Mouse (Mus musculus) kidney, embryonic 16.5 days (tissue): ENCODE data around the gene Clasrp. TPM values are rescaled to one million over a fixed set of nuclear protein-coding genes. Genes with fewer than 3 reads are reported as not detected.
A peak's percentile ranks its signal among the peaks of the same experiment; 100 is the strongest.

Experiments used
- ATAC-seq: fragments of 200-750 bp; cut with Nextera tagmentation; 2 replicates; pipeline ENCODE4 v1.8.0; 2017; ENCODE audit warnings: moderate TSS enrichment; ENCODE audit not compliant: low FRiP score, low TSS enrichment
- H3K27ac ChIP-seq: fragments of 300-500 bp; sonication (generic); 2 replicates; pipeline ENCODE4 v1.5.1; 2014; ENCODE audit warnings: low read length
- H3K27me3 ChIP-seq: fragments of 300-500 bp; sonication (generic); 2 replicates; pipeline ENCODE4 v1.6.1; 2014; ENCODE audit warnings: low read length, control low read depth, mixed read lengths; ENCODE audit not compliant: insufficient read depth
- H3K36me3 ChIP-seq: fragments of 300-500 bp; sonication (generic); 2 replicates; pipeline ENCODE4 v1.6.1; 2014; ENCODE audit warnings: low read length, control low read depth, mixed read lengths; ENCODE audit not compliant: insufficient read depth
- H3K4me1 ChIP-seq: fragments of 300-500 bp; sonication (generic); 2 replicates; pipeline ENCODE4 v1.6.1; 2014; ENCODE audit warnings: low read length, control low read depth, mixed read lengths; ENCODE audit not compliant: insufficient read depth
- H3K4me2 ChIP-seq: fragments of 300-500 bp; sonication (generic); replicated peaks from 2 replicates; pipeline ENCODE4 v1.6.1; 2014; ENCODE audit warnings: low read depth, low read length
- H3K4me3 ChIP-seq: fragments of 300-500 bp; sonication (generic); 2 replicates; pipeline ENCODE4 v1.5.1; 2014; ENCODE audit warnings: mild to moderate bottlenecking, low read length
- H3K9ac ChIP-seq: fragments of 300-500 bp; sonication (generic); replicated peaks from 2 replicates; pipeline ENCODE4 v1.6.1; 2014; ENCODE audit warnings: low read length
- H3K9me3 ChIP-seq: fragments of 300-500 bp; sonication (generic); 2 replicates; pipeline ENCODE4 v1.6.1; 2016; ENCODE audit warnings: low read length, control low read depth
- WGBS: fragments of 180-500 bp; shearing (Covaris S2); extraction: QIAGEN DNeasy Blood & Tissue Kit; methylation state at CpG from one replicate; pipeline ENCODE4 v1.1.7; 2014; 5-methylcytosine and 5-hydroxymethylcytosine counted together
- polyA plus RNA-seq: library from polyadenylated mRNA; unstranded; fragments of >200 nt; fragmentation: Nextera tagmentation; extraction: Ambion mirVana; gene quantifications from 2 replicates; pipeline ENCODE4 v1.2.1, GENCODE M21; 2015

Clasrp gene
- polyA plus RNA-seq, 1 experiment from 2014 or later = 52.6 TPM

DNA sequence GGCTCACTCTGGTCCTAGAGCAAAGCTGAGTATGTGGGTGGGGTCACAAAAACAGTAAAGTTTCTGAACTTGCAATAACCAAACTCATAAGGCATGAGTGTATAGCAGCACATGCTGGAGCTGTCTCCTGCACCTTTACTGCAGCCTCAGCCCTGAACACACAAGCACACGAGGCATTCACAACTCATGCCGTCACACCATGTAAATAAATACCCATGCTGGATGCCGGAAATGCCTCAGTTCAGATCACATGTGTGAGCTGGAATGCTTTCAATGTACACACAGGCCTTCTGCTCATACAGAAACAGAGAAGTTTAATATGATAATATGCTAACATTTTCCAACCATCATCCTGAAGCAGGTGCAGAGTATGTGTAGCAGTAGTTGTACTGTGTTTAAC lies 58.3 kb downstream of the Clasrp start:
- H3K27ac ChIP-seq = no peak overlapping the region
- no peak overlapping the region for H3K4me3 ChIP-seq
- H3K27me3 ChIP-seq = no peaks in the 10 kb centered on the region
- H3K36me3 ChIP-seq = no peaks in the 10 kb centered on the region
- no peaks in the 10 kb centered on the region for H3K9me3 ChIP-seq
- H3K9ac ChIP-seq = no peak overlapping the region
- WGBS = 41% methylated on average over 3 of the region's 3 CpGs
- no peak for ATAC-seq
- no peak overlapping the region for H3K4me2 ChIP-seq
- peaks cover 23% of the 10 kb centered on the region for H3K4me1 ChIP-seq

DNA sequence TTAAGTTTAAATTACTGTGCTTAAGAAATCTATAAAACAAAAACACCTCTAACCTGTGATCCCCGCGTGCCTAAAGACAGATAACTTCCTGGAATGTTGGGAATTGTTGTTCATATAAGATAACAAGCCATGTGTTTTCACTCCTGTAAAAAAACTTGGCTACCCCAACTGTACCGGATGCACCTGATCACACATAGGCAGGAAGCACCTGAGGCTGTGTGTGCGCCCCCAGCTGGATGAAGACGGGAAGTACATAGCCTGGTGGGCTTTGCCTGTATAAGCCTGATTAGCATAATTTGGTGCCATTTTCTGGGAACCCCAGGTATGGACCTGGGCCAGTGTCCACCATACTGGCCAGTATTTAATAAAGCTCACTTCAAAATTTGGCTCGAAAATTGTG lies 60.7 kb downstream of the Clasrp start:
- Histone ChIP-seq H3K4me2 (no peak overlapping the region), H3K36me3 (no peaks in the 10 kb centered on the region), H3K9me3 (no peaks in the 10 kb centered on the region), H3K9ac (no peak overlapping the region), H3K4me3 (no peak overlapping the region), H3K27me3 (no peaks in the 10 kb centered on the region), H3K4me1 (peaks cover 26% of the 10 kb centered on the region), H3K27ac (no peak overlapping the region)
- WGBS = 52% methylated on average over 6 of the region's 6 CpGs
- ATAC-seq = no peak

- no peaks in the 10 kb centered on the region for H3K36me3 ChIP-seq
- peak; percentile 40; the same call in 1 of the 2 replicates for ATAC-seq
- no peaks in the 10 kb centered on the region for H3K9me3 ChIP-seq
- peaks cover 26% of the 10 kb centered on the region for H3K4me1 ChIP-seq
- WGBS = 64% methylated on average over 8 of the region's 8 CpGs
- no peak overlapping the region for H3K27ac ChIP-seq
- no peak overlapping the region for H3K4me3 ChIP-seq
- no peak overlapping the region for H3K9ac ChIP-seq
- H3K4me2 ChIP-seq = no peak overlapping the region
- H3K27me3 ChIP-seq = no peaks in the 10 kb centered on the region
Measured at GRCm38 (mm10) chr7:19542155-19542691, 62.1 kb downstream of the Clasrp start.

DNA sequence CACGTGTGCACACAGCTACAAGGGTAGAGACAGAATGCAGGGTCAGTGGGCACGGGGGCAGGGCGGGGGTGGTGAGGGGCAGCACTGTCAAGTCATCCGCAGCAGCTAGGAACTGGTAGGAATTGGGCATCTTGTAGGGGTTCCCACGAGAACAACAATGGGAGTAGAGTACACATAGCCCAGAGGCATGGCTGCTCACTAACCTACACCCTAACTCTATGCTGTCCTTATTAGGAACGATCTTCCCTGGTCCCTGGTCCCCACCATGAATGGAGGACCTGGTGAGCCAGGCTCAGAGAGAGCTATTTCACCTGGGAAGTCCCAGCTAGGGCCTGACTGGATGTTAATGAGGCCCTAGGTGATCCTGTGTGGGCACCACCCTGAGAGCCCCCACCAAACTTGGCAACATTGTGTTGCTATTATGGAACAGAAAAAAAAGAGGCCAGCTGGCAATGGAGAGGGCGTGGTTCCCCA lies 62.6 kb downstream of the Clasrp start:
- Histone ChIP-seq H3K36me3 (no peaks in the 10 kb centered on the region), H3K4me2 (no peak overlapping the region), H3K9ac (no peak overlapping the region), H3K27me3 (no peaks in the 10 kb centered on the region), H3K9me3 (no peaks in the 10 kb centered on the region), H3K27ac (no peak overlapping the region), H3K4me1 (peaks cover 26% of the 10 kb centered on the region), H3K4me3 (no peak overlapping the region)
- WGBS = 52% methylated on average over 7 of the region's 7 CpGs
- ATAC-seq = 0 out of 2 replicates have a peak, but pooled peaks have one; percentile 10

- Histone ChIP-seq H3K4me1 (peaks cover 24% of the 10 kb centered on the region), H3K36me3 (no peaks in the 10 kb centered on the region), H3K27ac (no peak overlapping the region), H3K27me3 (no peaks in the 10 kb centered on the region), H3K9me3 (no peaks in the 10 kb centered on the region), H3K4me2 (no peak overlapping the region), H3K9ac (no peak overlapping the region), H3K4me3 (no peak overlapping the region)
- no peak for ATAC-seq
- WGBS = 79% methylated on average over 2 of the region's 2 CpGs
Measured at GRCm38 (mm10) chr7:19540771-19541566, 63.3 kb downstream of the Clasrp start.

DNA sequence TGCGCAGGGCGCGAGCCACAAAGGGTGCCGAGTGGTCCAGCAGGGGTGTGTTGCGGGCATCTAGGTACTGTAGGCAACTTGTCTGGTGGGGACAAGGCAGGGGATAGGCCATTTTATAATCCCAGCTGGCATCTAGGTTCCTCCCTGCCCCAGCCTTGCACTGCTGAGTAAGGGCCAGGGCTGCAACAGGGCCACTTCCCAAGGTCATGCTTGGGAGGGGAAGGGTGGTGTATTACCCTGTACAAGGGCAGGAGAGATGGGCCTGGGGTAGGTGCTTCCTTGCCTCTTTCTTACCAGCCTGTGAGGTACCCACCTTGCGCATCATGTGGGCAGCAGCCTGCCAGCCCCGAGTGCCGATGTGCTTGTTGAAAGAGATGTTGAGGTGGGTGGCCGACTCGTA lies 69.6 kb downstream of the Clasrp start:
- 90% methylated on average over 10 of the region's 10 CpGs for WGBS
- no peak for ATAC-seq
- H3K4me3 ChIP-seq = no peak overlapping the region

GRCm38 (mm10) chr7:19532240-19532639 lies 72.0 kb downstream of the Clasrp start:
- H3K9ac ChIP-seq = no peak overlapping the region
- WGBS = 85% methylated on average over 14 of the region's 14 CpGs
- no peak for ATAC-seq
- peaks cover 50% of the 10 kb centered on the region for H3K36me3 ChIP-seq
- no peak overlapping the region for H3K27ac ChIP-seq
- no peaks in the 10 kb centered on the region for H3K9me3 ChIP-seq
- H3K4me2 ChIP-seq = no peak overlapping the region
- H3K4me1 ChIP-seq = no peaks in the 10 kb centered on the region
- H3K27me3 ChIP-seq = no peaks in the 10 kb centered on the region
- H3K4me3 ChIP-seq = no peak overlapping the region

More for the DNA sequence above, 69.6 kb downstream of the Clasrp start:
- no peaks in the 10 kb centered on the region for H3K9me3 ChIP-seq
- H3K27ac ChIP-seq = no peak overlapping the region
- no peaks in the 10 kb centered on the region for H3K27me3 ChIP-seq
- H3K36me3 ChIP-seq = peaks cover 40% of the 10 kb centered on the region
- H3K4me1 ChIP-seq = no peaks in the 10 kb centered on the region
- H3K4me2 ChIP-seq = no peak overlapping the region
- no peak overlapping the region for H3K9ac ChIP-seq

DNA sequence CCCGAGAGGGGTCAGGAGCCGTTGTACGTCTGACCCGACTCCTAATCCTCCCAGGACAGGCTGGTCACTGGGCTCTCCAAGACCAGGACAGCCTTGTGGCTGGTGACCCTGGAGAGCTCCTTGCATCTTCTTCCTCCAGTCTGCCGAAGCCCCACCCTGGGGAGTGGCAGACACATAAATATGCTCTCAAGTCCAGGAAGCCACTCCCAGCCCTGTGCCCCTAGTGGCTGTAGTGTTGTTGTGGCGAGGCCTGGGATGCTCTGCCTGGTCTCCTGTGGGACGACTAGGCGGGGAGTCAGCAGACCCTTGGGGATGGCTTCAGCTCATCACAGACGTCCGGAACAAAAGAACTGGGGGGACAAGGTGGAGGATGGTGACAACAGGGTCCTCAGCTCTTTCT lies 73.2 kb downstream of the Clasrp start:
- ATAC-seq = no peak
- Histone ChIP-seq H3K4me1 (no peaks in the 10 kb centered on the region), H3K4me3 (no peak overlapping the region), H3K36me3 (peaks cover 50% of the 10 kb centered on the region), H3K9me3 (no peaks in the 10 kb centered on the region), H3K4me2 (no peak overlapping the region), H3K27ac (no peak overlapping the region), H3K9ac (no peak overlapping the region), H3K27me3 (0 out of 2 replicates have a peak, but pooled peaks cover under 1% of the 10 kb centered on the region)
- WGBS = 63% methylated on average over 10 of the region's 10 CpGs
